Mouse (Mus musculus) thymus, adult 2 months (tissue): ENCODE results near the gene Slc25a21. TPM values are rescaled to one million over a fixed set of nuclear protein-coding genes. Genes with fewer than 3 reads are reported as not detected.

Experiments used
- DNase-seq: peaks from one replicate; pipeline ENCODE4 v3.0.0; 2021
- H3K27ac ChIP-seq: fragments of 200-500 bp; 2 replicates; pipeline ENCODE4 v1.5.1; 2012; ENCODE audit warnings: low read length, control low read depth; ENCODE audit not compliant: control insufficient read depth, insufficient read depth
- H3K27me3 ChIP-seq: fragments of 200-500 bp; 2 replicates; pipeline ENCODE4 v1.6.1; 2012; ENCODE audit warnings: mild to moderate bottlenecking, low read length, moderate library complexity, mixed read lengths; ENCODE audit not compliant: control insufficient read depth, insufficient read depth
- H3K36me3 ChIP-seq: fragments of 200-500 bp; 2 replicates; pipeline ENCODE4 v1.6.1; 2012; ENCODE audit warnings: mild to moderate bottlenecking, low read length, moderate library complexity; ENCODE audit not compliant: control insufficient read depth, insufficient read depth
- H3K4me1 ChIP-seq: fragments of 200-500 bp; replicated peaks from 2 replicates; pipeline ENCODE4 v1.6.1; 2012; ENCODE audit warnings: low read length; ENCODE audit not compliant: control insufficient read depth, insufficient read depth
- H3K4me3 ChIP-seq: fragments of 200-500 bp; 2 replicates; pipeline ENCODE4 v1.5.1; 2012; ENCODE audit warnings: mild to moderate bottlenecking, low read length, control low read depth, moderate library complexity; ENCODE audit not compliant: control insufficient read depth, insufficient read depth
- CTCF ChIP-seq: fragments of 200-500 bp; IDR thresholded peaks from 2 replicates; pipeline ENCODE4 v1.5.1; 2012; ENCODE audit warnings: mild to moderate bottlenecking, control low read depth, low read length, moderate library complexity, borderline replicate concordance; ENCODE audit not compliant: control insufficient read depth, poor library complexity, insufficient read depth; ENCODE audit errors: extremely low read depth
- POLR2A ChIP-seq: fragments of 200-500 bp; IDR thresholded peaks from 2 replicates; pipeline ENCODE4 v1.6.1; 2012; ENCODE audit warnings: mild to moderate bottlenecking, low read length, control low read depth, moderate library complexity; ENCODE audit not compliant: control insufficient read depth, poor library complexity, insufficient read depth; ENCODE audit errors: extremely low read depth
- WGBS: fragments of 180-500 bp; shearing (Covaris S2); methylation state at CpG from one replicate; pipeline ENCODE4 v1.1.7; 2018; 5-methylcytosine and 5-hydroxymethylcytosine counted together
- polyA plus RNA-seq: library from polyadenylated mRNA; depleted of rRNA; stranded (reverse); fragments of >200 nt; gene quantifications from 2 replicates; pipeline ENCODE4 v1.2.3, GENCODE M21; 2012

Gene Slc25a21
- polyA plus RNA-seq, 1 experiment, result 0.03 TPM

GRCm38 (mm10) chr12:57201901-57202300 is 4.6 kb upstream of the Slc25a21 start:
- H3K4me3 ChIP-seq, result no peak overlapping the region
- no peaks in the 10 kb centered on the region for H3K36me3 ChIP-seq
- no peaks in the 10 kb centered on the region for H3K4me1 ChIP-seq
- DNase-seq, result no peak
- no peaks in the 10 kb centered on the region for H3K27me3 ChIP-seq
- no peak overlapping the region for H3K27ac ChIP-seq
- 97% methylated on average over 3 of the region's 3 CpGs for WGBS
- no peak for TF ChIP-seq POLR2A
- TF ChIP-seq CTCF, result no peak

GRCm38 (mm10) chr12:57199427-57199826 is 2.2 kb upstream of the Slc25a21 start:
- WGBS, result 95% methylated on average over 2 of the region's 2 CpGs
- Histone ChIP-seq H3K36me3 (no peaks in the 10 kb centered on the region), H3K27ac (no peak overlapping the region), H3K4me3 (no peak overlapping the region), H3K27me3 (peaks cover 8% of the 10 kb centered on the region), H3K4me1 (no peaks in the 10 kb centered on the region)
- no peak for DNase-seq
- no peak for TF ChIP-seq POLR2A
- TF ChIP-seq CTCF, result no peak

GRCm38 (mm10) chr12:57198269-57198668 is 997 bp upstream of the Slc25a21 start:
- Histone ChIP-seq H3K4me1 (no peaks in the 10 kb centered on the region), H3K4me3 (no peak overlapping the region), H3K27ac (no peak overlapping the region), H3K27me3 (peaks cover 8% of the 10 kb centered on the region), H3K36me3 (no peaks in the 10 kb centered on the region)
- TF ChIP-seq POLR2A (no peak), CTCF (no peak)
- DNase-seq, result no peak

- DNase-seq, result no peak
- Histone ChIP-seq H3K27ac (no peak overlapping the region), H3K36me3 (no peaks in the 10 kb centered on the region), H3K4me1 (no peaks in the 10 kb centered on the region), H3K27me3 (peaks cover 8% of the 10 kb centered on the region), H3K4me3 (no peak overlapping the region)
- WGBS, result 8% methylated on average over 59 of the region's 59 CpGs
- no peak for TF ChIP-seq CTCF
- TF ChIP-seq POLR2A, result no peak
Observed at GRCm38 (mm10) chr12:57196608-57197362, 487 bp downstream of the Slc25a21 start.

- H3K27me3 ChIP-seq, result peaks cover 8% of the 10 kb centered on the region
- no peak overlapping the region for H3K27ac ChIP-seq
- no peak overlapping the region for H3K4me3 ChIP-seq
- H3K36me3 ChIP-seq, result no peaks in the 10 kb centered on the region
- no peaks in the 10 kb centered on the region for H3K4me1 ChIP-seq
- TF ChIP-seq CTCF, result no peak
- TF ChIP-seq POLR2A, result no peak
- 28% methylated on average over 8 of the region's 8 CpGs for WGBS
- no peak for DNase-seq
Observed at GRCm38 (mm10) chr12:57196286-57196607, 1.0 kb downstream of the Slc25a21 start.

GRCm38 (mm10) chr12:57194609-57195008 is 2.7 kb downstream of the Slc25a21 start:
- peaks cover 8% of the 10 kb centered on the region for H3K27me3 ChIP-seq
- no peak overlapping the region for H3K4me3 ChIP-seq
- no peak for DNase-seq
- TF ChIP-seq POLR2A, result no peak
- no peak for TF ChIP-seq CTCF
- H3K27ac ChIP-seq, result no peak overlapping the region
- 31% methylated on average over 3 of the region's 3 CpGs for WGBS
- no peaks in the 10 kb centered on the region for H3K4me1 ChIP-seq
- H3K36me3 ChIP-seq, result no peaks in the 10 kb centered on the region

GRCm38 (mm10) chr12:57187032-57187431 is 10.2 kb downstream of the Slc25a21 start:
- no peak overlapping the region for H3K27ac ChIP-seq
- no peak for DNase-seq
- no peaks in the 10 kb centered on the region for H3K27me3 ChIP-seq
- TF ChIP-seq CTCF, result no peak
- TF ChIP-seq POLR2A, result no peak
- no peak overlapping the region for H3K4me3 ChIP-seq
- no peaks in the 10 kb centered on the region for H3K4me1 ChIP-seq
- 79% methylated on average over 4 of the region's 4 CpGs for WGBS
- no peaks in the 10 kb centered on the region for H3K36me3 ChIP-seq
